8 mouse cellular contexts compared by ENCODE assay signal in the genomic region with DNA sequence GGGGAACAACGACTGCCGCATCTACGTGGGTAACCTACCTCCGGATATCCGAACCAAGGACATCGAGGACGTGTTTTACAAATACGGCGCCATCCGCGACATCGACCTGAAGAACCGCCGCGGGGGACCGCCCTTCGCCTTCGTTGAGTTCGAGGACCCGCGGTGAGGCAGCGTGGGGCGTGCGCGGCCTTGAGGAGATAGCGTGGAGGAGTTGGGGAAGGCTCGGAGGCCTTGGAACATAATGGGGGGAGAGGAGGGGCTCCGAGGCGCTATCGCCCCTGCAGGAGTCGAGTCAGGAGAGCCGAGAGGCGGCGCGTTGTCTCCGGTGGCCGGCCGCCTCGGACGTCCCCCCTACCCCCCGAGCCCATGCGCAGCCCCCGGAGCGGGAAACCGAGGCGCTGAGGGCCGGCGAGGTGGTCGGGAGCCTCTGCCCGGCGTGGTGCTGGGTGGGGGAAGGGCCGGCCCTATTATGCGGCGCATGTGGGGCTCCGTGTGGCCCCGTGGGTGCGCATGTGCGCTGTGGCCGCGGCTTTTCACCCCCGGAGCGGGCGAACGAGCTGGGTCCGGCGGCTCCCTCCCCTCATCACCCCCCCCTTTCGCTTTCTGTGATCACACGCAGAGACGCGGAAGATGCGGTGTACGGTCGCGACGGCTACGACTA. TPM values are rescaled to one million over a fixed set of nuclear protein-coding genes. Genes with fewer than 3 reads are reported as not detected.
DNase-seq lines count a peak whose midpoint lies in the region; ATAC-seq lines count a peak whose summit lies in the region.

No protein-coding gene starts in this region.

- peak overlapping the region; percentile 94 for H3K4me2 ChIP-seq in intestine, embryonic 14.5 days (ENCODE audit: low read length)

- H3K4me3 ChIP-seq in intestine, embryonic 14.5 days (ENCODE audit: low read depth, low read length) = peak overlapping the region; percentile 100

- intact Hi-C loops in left cerebral cortex, postnatal 25 days (cut with DNase I) = loop anchor here (1.0 kb wide), 1 partner anchor 61 kb away; a partner anchor contains a TSS

- peaks cover 25% of the 10 kb centered on the region for H3K4me1 ChIP-seq in intestine, embryonic 14.5 days (replicated peaks; ENCODE audit: control insufficient read depth, insufficient read depth, low read length)

- no peaks in the 10 kb centered on the region for H3K27me3 ChIP-seq in intestine, embryonic 14.5 days (replicated peaks; ENCODE audit: control insufficient read depth, insufficient read depth, low read length)

- ATAC-seq in intestine, embryonic 14.5 days (replicated peaks; ENCODE audit: low FRiP score, low TSS enrichment, low read depth) = peak; percentile 61; the same call in 1 of the 2 replicates
- peak; percentile 26 for ATAC-seq in megakaryocyte progenitor cell, adult 5-6 weeks (replicated peaks; ENCODE audit: poor library complexity)

- H3K9ac ChIP-seq in intestine, embryonic 14.5 days (ENCODE audit: low read length) = peak overlapping the region; percentile 100

- WGBS in intestine, embryonic 14.5 days = under 1% methylated on average over 75 of the region's 76 CpGs

- H3K9me3 ChIP-seq in intestine, embryonic 14.5 days (ENCODE audit: control insufficient read depth, low read length) = no peaks in the 10 kb centered on the region

- H3K36me3 ChIP-seq in intestine, embryonic 14.5 days (ENCODE audit: control insufficient read depth, insufficient read depth, low read length) = peaks cover 43% of the 10 kb centered on the region

- DNase-seq in adrenal gland, adult (ENCODE audit: inconsistent age in 2 of 2, low spot score in 1 of 2) = peak; percentile 84 to 92
- peak; percentile 60 to 74 for DNase-seq in cerebellum, postnatal 36 days
- DNase-seq in gastrocnemius, adult 8-10 months (ENCODE audit: low spot score in 2 of 2) = peak; percentile 34 to 60
- peak; percentile 87 for DNase-seq in intestine, embryonic 14.5 days (ENCODE audit: low spot score)
- peak; percentile 67 to 72 for DNase-seq in left cerebral cortex, postnatal 25 days (ENCODE audit: low spot score in 2 of 2)
- DNase-seq in right cerebral cortex, postnatal 25 days = peak; percentile 76
- peak; percentile 59 to 68 for DNase-seq in urinary bladder, postnatal 36 days (ENCODE audit: low spot score in 2 of 2)

- H3K27ac ChIP-seq in intestine, embryonic 14.5 days (ENCODE audit: low read depth) = peak overlapping the region; percentile 100

RNA-seq across cellular contexts. Expression of a gene that starts 0.8 kb away (rescaled TPM):
- 10 to 100 TPM; 52.7 to 62.4 (median 59.0) TPM for total RNA-seq in gastrocnemius, adult 8-10 months (2022)
- 334 and 353 TPM in 2 replicates for polyA plus RNA-seq in intestine, embryonic 14.5 days (2014; fragmentation: Nextera tagmentation; extraction: Ambion mirVana)
- 100 to 1,000 TPM; 177 to 190 TPM for total RNA-seq in left cerebral cortex, postnatal 25 days (2021)
- total RNA-seq in megakaryocyte progenitor cell, adult 5-6 weeks (2015) = 257 and 278 TPM in 2 replicates
- 528 and 695 TPM in 2 replicates for total RNA-seq in megakaryocyte progenitor cell, adult 5-6 weeks (2017)

RNA-seq across cellular contexts. Expression of a gene that starts 20.1 kb away (rescaled TPM):
- total RNA-seq in gastrocnemius, adult 8-10 months (2022) = 100 to 1,000 TPM in 1 of 4 experiments, 10 to 100 TPM in 3; 98.6 to 102 (median 98.9) TPM
- 40.0 and 43.0 TPM in 2 replicates for polyA plus RNA-seq in intestine, embryonic 14.5 days (2014; fragmentation: Nextera tagmentation; extraction: Ambion mirVana)
- 10 to 100 TPM; 23.6 to 25.8 TPM for total RNA-seq in left cerebral cortex, postnatal 25 days (2021)
- total RNA-seq in megakaryocyte progenitor cell, adult 5-6 weeks (2015) = 37.5 and 41.8 TPM in 2 replicates
- 16.2 and 18.8 TPM in 2 replicates for total RNA-seq in megakaryocyte progenitor cell, adult 5-6 weeks (2017)

RNA-seq across cellular contexts. Expression of a gene that starts 49.9 kb away (rescaled TPM):
- total RNA-seq in gastrocnemius, adult 8-10 months (2022) = 100 to 1,000 TPM; 108 to 156 (median 116) TPM
- 16.7 and 16.9 TPM in 2 replicates for polyA plus RNA-seq in intestine, embryonic 14.5 days (2014; fragmentation: Nextera tagmentation; extraction: Ambion mirVana)
- 10 to 100 TPM; 28.7 to 29.5 TPM for total RNA-seq in left cerebral cortex, postnatal 25 days (2021)
- total RNA-seq in megakaryocyte progenitor cell, adult 5-6 weeks (2015) = 0.73 and 3.7 TPM in 2 replicates
- 0.12 and 1.0 TPM in 2 replicates for total RNA-seq in megakaryocyte progenitor cell, adult 5-6 weeks (2017)

Comparison
In these comparisons a context has a peak if more than half of its experiments do, and no peak if none do; other contexts are left out.
1. Peak in every context shown above with its lines: DNase-seq, ATAC-seq, H3K4me3 ChIP-seq and H3K27ac ChIP-seq.
2. RNA of a gene that starts 49.9 kb away (total RNA-seq): 108 to 156 TPM in gastrocnemius, adult 8-10 months and 28.7 to 29.5 TPM in left cerebral cortex, postnatal 25 days; 0.12 to 3.7 TPM in megakaryocyte progenitor cell, adult 5-6 weeks; every median in the first group is over 4 times any median in the second.